Mouse (Mus musculus) testis, adult 2 months (tissue): ENCODE results near the gene Ppp1r12b.

Source experiments
- CTCF ChIP-seq: fragments of 200-500 bp; IDR thresholded peaks from 2 replicates; pipeline ENCODE4 v1.5.1; 2012; ENCODE audit warnings: low read depth, mild to moderate bottlenecking, inconsistent platforms, low read length, moderate library complexity; ENCODE audit not compliant: control insufficient read depth, insufficient read depth, insufficient replicate concordance
- POLR2A ChIP-seq: fragments of 200-500 bp; IDR thresholded peaks from 2 replicates; pipeline ENCODE4 v1.6.1; 2012; ENCODE audit warnings: low read depth, mild to moderate bottlenecking, inconsistent platforms, low read length, moderate library complexity; ENCODE audit not compliant: control insufficient read depth

DNA sequence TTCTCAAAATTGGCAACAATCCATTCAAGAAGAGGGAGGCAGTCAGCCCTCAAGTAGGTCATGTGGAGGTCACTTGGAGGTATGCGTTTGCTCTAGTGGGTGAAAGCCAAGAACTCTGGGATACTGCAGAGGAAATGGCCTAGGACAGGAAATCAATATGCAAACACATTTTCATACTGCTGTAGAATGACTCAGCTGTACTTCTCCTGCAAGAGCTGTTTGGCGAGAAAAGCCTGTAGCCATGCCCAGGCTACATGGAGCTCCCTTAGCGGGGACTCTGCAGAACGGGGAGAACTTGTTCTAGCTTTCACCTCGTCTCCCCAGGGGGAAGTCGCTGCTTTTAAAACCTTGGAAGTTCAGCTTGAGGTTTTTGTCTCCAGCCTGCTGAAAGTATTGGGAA, 184.4 kb downstream of the Ppp1r12b start:
- no peak for TF ChIP-seq CTCF
- no peak for TF ChIP-seq POLR2A
